Mouse (Mus musculus): ENCODE measurements at regions not wholly inside any gene's neighbourhood (a gene's known extent, or its start where the extent isn't known, plus 50 kb on each side); places are given as distances from the start of the nearest gene placed in this dataset.

GRCm38 (mm10) chr10:16438414-16438813 is 1284.6 kb upstream of the Cited2 start:
- no peak for DNase-seq (ENCODE audit: low spot score)

- DNase-seq (ENCODE audit: low spot score), result no peak
Measured at GRCm38 (mm10) chr10:16440932-16441640, 1281.9 kb upstream of the Cited2 start.

GRCm38 (mm10) chr10:16441661-16442072 is 1281.4 kb upstream of the Cited2 start:
- no peak for DNase-seq (ENCODE audit: low spot score)

- DNase-seq (ENCODE audit: low spot score), result no peak
Measured at GRCm38 (mm10) chr10:16443901-16444300, 1279.1 kb upstream of the Cited2 start.

GRCm38 (mm10) chr10:16467935-16468334 is 1255.1 kb upstream of the Cited2 start:
- no peak for DNase-seq (ENCODE audit: low spot score)

- no peak for DNase-seq (ENCODE audit: low spot score)
Measured at GRCm38 (mm10) chr10:16469711-16470110, 1253.3 kb upstream of the Cited2 start.

GRCm38 (mm10) chr10:16473952-16474521 is 1249.0 kb upstream of the Cited2 start:
- DNase-seq (ENCODE audit: low spot score), result no peak

GRCm38 (mm10) chr10:16498580-16498979 is 1224.4 kb upstream of the Cited2 start:
- DNase-seq (ENCODE audit: low spot score), result no peak

GRCm38 (mm10) chr10:16507681-16508080 is 1215.3 kb upstream of the Cited2 start:
- DNase-seq (ENCODE audit: low spot score), result no peak

- no peak for DNase-seq (ENCODE audit: low spot score)
Measured at GRCm38 (mm10) chr10:16508161-16508560, 1214.9 kb upstream of the Cited2 start.

GRCm38 (mm10) chr10:16514656-16515055 is 1208.4 kb upstream of the Cited2 start:
- DNase-seq (ENCODE audit: low spot score), result no peak

GRCm38 (mm10) chr10:16521895-16522294 is 1201.1 kb upstream of the Cited2 start:
- DNase-seq (ENCODE audit: low spot score), result no peak

GRCm38 (mm10) chr10:16524101-16524500 is 1198.9 kb upstream of the Cited2 start:
- no peak for DNase-seq (ENCODE audit: low spot score)

GRCm38 (mm10) chr10:16527693-16528092 is 1195.3 kb upstream of the Cited2 start:
- no peak for DNase-seq (ENCODE audit: low spot score)

GRCm38 (mm10) chr10:16537660-16538059 is 1185.4 kb upstream of the Cited2 start:
- DNase-seq (ENCODE audit: low spot score), result no peak

- no peak for DNase-seq (ENCODE audit: low spot score)
Measured at GRCm38 (mm10) chr10:16538379-16538778, 1184.6 kb upstream of the Cited2 start.

GRCm38 (mm10) chr10:16545445-16545844 is 1177.6 kb upstream of the Cited2 start:
- no peak for DNase-seq (ENCODE audit: low spot score)

- no peak for DNase-seq (ENCODE audit: low spot score)
Measured at GRCm38 (mm10) chr10:16552861-16553635, 1170.0 kb upstream of the Cited2 start.

GRCm38 (mm10) chr10:16574568-16574967 is 1148.5 kb upstream of the Cited2 start:
- DNase-seq (ENCODE audit: low spot score), result no peak

GRCm38 (mm10) chr10:16578554-16579078 is 1144.4 kb upstream of the Cited2 start:
- no peak for DNase-seq (ENCODE audit: low spot score)

GRCm38 (mm10) chr10:16580200-16580599 is 1142.8 kb upstream of the Cited2 start:
- no peak for DNase-seq (ENCODE audit: low spot score)

GRCm38 (mm10) chr10:16588833-16589232 is 1134.2 kb upstream of the Cited2 start:
- no peak for DNase-seq (ENCODE audit: low spot score)

- DNase-seq (ENCODE audit: low spot score), result no peak
Measured at GRCm38 (mm10) chr10:16589399-16589798, 1133.6 kb upstream of the Cited2 start.
